Mouse (Mus musculus) kidney, postnatal 36 days (tissue): ENCODE measurements around the gene Rpl10a.
"Not testable (repeated sequence)": the region's sequence is repeated elsewhere in the genome, so short reads cannot be mapped to it uniquely, and the experiment has no call there.

ENCODE experiments used
- DNase-seq, 2 experiments: peaks; one replicate each; pipeline ENCODE4 v3.0.0; 2021 to 2022; ENCODE audit warnings: mixed read lengths in 2 of 2

Rpl10a gene

GRCm38 (mm10) chr17:28331241-28332112 is 3.2 kb downstream of the Rpl10a start:
- DNase-seq: no peak

GRCm38 (mm10) chr17:28332113-28332914 is 4.0 kb downstream of the Rpl10a start:
- no peak for DNase-seq

- no peak for DNase-seq
Measured at GRCm38 (mm10) chr17:28332915-28333546, 4.8 kb downstream of the Rpl10a start.

GRCm38 (mm10) chr17:28335267-28335666 is 7.0 kb downstream of the Rpl10a start:
- DNase-seq: no peak

GRCm38 (mm10) chr17:28337547-28337946 is 9.3 kb downstream of the Rpl10a start:
- no peak for DNase-seq

GRCm38 (mm10) chr17:28340578-28340977 is 12.3 kb downstream of the Rpl10a start:
- no peak for DNase-seq

GRCm38 (mm10) chr17:28341091-28341490 is 12.8 kb downstream of the Rpl10a start:
- peak; percentile 96 to 98 for DNase-seq

DNA sequence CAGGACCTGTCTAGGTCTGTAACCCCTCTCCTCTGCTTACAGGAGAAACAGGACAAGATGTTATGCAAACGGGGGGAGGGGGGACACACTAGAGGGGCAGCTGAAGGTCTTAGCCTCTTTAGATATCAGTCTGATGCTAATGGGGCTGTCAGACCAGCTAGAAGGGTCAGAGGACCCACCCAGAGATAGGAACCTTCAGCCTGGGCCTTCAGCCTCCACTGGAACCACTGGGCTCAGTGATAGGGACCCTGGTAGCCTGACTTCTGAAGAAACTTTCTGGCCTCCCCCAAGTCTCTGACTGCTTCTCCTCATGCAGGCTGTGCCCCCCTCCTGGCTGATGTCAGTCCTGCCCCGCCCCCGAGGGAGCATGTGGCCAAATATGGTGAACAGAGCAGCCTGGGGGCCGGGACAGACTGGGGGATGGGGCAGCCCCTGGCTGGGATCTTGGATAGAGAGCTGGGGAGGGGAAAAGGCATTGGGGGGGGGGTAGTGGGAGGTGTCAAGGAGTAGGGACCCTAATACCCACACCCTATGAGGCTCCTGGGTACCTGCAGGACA is 15.9 kb downstream of the Rpl10a start:
- DNase-seq: peak in 1 of 2 experiments; percentile 45

DNA sequence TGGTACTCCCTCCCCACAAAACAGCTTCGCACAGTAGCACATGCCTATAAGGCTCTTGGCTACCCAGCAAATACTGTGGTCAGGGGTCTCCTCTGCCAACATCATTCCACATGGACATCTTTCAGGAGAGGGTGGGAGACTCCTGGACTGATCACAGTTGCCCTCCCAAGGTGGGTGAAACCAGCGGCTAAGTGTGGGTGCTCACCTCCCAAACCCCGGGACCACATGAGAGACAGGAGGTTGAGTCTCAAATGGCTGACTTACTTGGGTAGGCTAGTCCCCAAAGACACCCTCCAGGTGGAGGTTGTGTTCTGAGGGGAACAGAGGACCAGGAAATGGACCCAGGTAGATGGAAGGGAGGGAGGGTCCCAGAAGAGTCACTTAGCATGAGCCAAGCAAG is 16.4 kb downstream of the Rpl10a start:
- no peak for DNase-seq

- DNase-seq: peak in 1 of 2 experiments; percentile 26
Measured at GRCm38 (mm10) chr17:28345271-28345721, 17.0 kb downstream of the Rpl10a start.

DNA sequence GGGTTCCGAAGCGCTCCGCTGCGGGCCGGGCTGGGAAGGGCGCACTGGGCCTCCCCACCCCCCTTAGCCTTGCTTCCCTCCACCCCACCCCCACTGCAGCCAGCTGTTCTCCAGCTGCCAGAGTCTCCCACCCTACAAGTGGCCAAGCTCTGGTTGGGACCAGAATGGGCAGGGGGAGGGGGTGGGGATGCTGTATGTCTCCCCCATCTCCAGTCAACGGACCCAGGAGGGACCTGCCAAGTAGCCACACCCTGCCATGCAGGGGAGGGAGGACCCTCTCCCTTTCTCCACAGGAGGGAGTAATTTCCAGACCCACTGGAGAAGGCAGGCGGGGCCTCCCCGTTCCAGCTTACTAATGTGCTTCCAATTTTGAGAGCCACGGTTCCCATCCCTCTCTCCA is 17.6 kb downstream of the Rpl10a start:
- peak in 1 of 2 experiments; percentile 39 for DNase-seq

- DNase-seq: no peak
Measured at GRCm38 (mm10) chr17:28347327-28347726, 19.1 kb downstream of the Rpl10a start.

- no peak for DNase-seq
Measured at GRCm38 (mm10) chr17:28348211-28348610, 19.9 kb downstream of the Rpl10a start.

GRCm38 (mm10) chr17:28349264-28349880 is 21.1 kb downstream of the Rpl10a start:
- peak in 1 of 2 experiments; percentile 40 for DNase-seq

DNA sequence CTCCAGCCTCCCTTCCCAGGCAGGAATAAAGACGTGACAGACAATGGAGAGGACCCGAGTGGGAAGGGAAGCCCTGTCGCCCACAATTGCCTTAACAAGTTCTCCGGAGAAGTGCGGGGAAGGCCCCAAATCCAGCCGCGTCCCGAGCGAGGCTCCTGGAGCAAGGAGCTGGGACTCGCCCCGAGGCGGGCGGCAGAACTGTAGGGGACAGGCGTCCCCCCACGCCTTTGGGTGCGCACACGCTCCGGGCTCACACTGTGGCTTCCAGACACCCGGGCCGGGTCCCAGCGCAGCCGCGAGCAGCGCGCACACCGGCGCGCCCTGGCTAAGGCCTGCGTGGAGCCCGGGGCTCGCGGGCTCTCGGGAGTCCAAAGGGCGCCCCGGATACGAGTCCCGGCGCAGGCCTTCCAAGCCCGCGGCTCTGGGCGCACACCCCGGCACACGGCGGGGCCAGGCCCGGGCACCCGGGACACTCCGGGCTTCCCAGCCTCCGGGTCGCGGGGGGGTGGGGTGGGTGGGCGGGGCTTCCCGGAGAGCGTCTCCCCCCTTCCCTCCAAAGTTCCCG is 21.7 kb downstream of the Rpl10a start:
- DNase-seq: peak; percentile 80 to 83

DNA sequence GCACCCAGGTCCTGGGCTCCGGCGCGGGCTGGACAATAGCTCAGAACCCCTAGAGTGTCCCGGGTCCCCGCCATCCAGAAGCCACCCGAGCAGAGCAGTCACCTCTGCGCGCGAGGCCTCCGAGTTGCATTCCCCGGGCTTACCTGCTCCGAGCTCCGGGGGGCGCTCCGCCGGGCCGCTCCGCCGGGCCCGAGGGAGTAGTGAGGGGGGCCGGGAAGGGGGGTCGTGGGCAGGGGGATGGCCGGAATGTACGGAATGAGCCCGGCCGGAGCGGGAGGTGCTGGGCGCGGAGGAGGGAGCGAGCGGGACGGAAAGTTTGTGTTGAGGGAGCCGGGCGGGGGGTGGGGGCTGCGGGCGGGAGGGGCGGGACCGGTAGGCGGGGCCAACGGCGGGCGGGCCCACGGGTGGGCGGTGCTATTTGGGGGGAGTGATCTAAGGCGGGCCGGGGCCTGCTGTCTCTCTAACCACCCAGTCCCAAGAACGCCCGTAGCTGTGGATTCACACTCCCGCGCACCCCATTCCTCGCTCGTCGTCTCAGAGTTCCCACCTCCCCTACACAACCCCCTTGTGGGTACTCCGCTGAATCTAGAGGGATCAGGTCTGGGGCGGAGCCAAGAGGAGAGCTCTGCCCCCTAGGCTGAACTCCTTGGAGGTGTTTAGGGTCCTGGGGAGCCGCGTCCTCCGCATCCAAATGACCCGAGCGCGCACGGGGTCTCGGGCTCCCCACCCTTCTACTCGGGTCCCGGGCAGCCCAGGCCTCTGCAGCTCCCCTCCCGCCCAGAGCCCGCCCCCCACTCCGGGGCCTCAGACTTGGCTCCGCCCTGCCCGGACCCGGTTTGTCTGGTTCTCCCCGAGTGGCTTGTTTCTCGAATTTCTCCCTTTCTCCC is 22.4 kb downstream of the Rpl10a start, which contains the start of gene Tead3:
Tead3 (minus strand) TSS at position 352 of the 887 bp plus-strand sequence.
- DNase-seq: peak; percentile 76 to 89

- no peak for DNase-seq
Measured at GRCm38 (mm10) chr17:28351353-28351890, 23.2 kb downstream of the Rpl10a start.

GRCm38 (mm10) chr17:28352018-28352417 is 23.7 kb downstream of the Rpl10a start:
- no peak for DNase-seq

DNA sequence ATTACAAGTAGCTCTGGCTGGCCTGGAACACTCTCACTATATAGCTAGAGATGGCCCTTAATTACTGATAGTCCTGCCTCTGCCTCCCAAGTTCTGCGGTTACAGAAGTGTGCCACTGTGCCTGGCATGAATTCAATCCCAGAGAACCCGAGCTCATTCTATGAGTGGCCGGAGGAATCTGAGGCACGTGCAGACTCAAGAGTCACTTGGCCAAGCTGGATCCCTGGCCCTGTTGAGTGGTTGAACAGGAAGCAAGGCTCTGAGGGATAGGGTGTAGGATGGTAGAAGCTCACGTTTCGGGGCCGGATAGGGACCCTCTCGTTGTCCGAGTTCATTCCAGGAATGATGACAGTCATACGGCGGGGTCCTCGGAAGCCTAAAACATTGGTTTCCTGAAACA is 27.6 kb downstream of the Rpl10a start:
- no peak for DNase-seq

GRCm38 (mm10) chr17:28358576-28359261 is 30.4 kb downstream of the Rpl10a start:
- DNase-seq: not testable (repeated sequence)
